Mouse (Mus musculus): Measurements from ENCODE around the gene Yy1.

- no peak for TF ChIP-seq CTCF (IDR thresholded peaks at IDR 0.05; ENCODE audit: extremely low read depth, insufficient read depth, low read length)
- TF ChIP-seq POLR2A (IDR thresholded peaks at IDR 0.05; ENCODE audit: extremely low read depth, insufficient read depth, low read length) = no peak
Measured at GRCm38 (mm10) chr12:108751790-108752189, 41.0 kb upstream of the Yy1 start.

Data from cortical plate, adult 2 months (tissue).